ENCODE assay signal across 15 mouse cellular contexts in genomic region chr4:62823082-62823481, GRCm38 (mm10).
DNase-seq lines count a peak whose midpoint lies in the region; ATAC-seq lines count a peak whose summit lies in the region.
"Had no signal": no experiment of that assay in that cellular context is flagged by ENCODE, and none has a peak within 500 bp of the region (broad histone marks: within the 10 kb centered on the region; RNA-seq: fewer than 3 reads in every experiment).

No protein-coding gene starts in this region.

- peak overlapping the region; percentile 63 for H3K27ac ChIP-seq in embryonic facial prominence, embryonic 13.5 days
- no peak overlapping the region for H3K27ac ChIP-seq in embryonic facial prominence, embryonic 10.5 days (replicated peaks)
- H3K27ac ChIP-seq in hindbrain, embryonic 14.5 days: no peak overlapping the region
- no peak overlapping the region for H3K27ac ChIP-seq in hindbrain, embryonic 10.5 days
- H3K27ac ChIP-seq in neural tube, embryonic 14.5 days (ENCODE audit: low read depth, low read length): no peak overlapping the region
- H3K27ac ChIP-seq: kidney, embryonic 15.5 days; layer of hippocampus, adult 2 months; liver, embryonic 14.5 days; macrophage; midbrain, embryonic 13.5 days; stomach, embryonic 15.5 days had no signal

- peak; percentile 63 for ATAC-seq in embryonic facial prominence, embryonic 13.5 days (ENCODE audit: insufficient number of reproducible peaks, insufficient read depth, low FRiP score, low TSS enrichment, low read depth)
- ATAC-seq in hindbrain, embryonic 14.5 days (ENCODE audit: low FRiP score): 0 out of 2 replicates have a peak, but pooled peaks have one; percentile 13
- ATAC-seq in common myeloid progenitor, adult 5-6 weeks (replicated peaks; ENCODE audit: low read depth, poor library complexity, severe bottlenecking): 0 out of 2 replicates have a peak, but pooled peaks have one; percentile 5
- peak; percentile 62 for ATAC-seq in neural tube, embryonic 14.5 days (ENCODE audit: low read depth)
- ATAC-seq: activated CD4-positive, CD25-positive, alpha-beta regulatory T cell, adult 4 months; midbrain, embryonic 13.5 days had no signal

- 72% methylated on average over 7 of the region's 7 CpGs for WGBS in embryonic facial prominence, embryonic 13.5 days
- 77% methylated on average over 7 of the region's 7 CpGs for WGBS in embryonic facial prominence, embryonic 10.5 days
- WGBS in hindbrain, embryonic 14.5 days: 76% methylated on average over 7 of the region's 7 CpGs
- WGBS in hindbrain, embryonic 10.5 days: 86% methylated on average over 7 of the region's 7 CpGs
- 53% methylated on average over 7 of the region's 7 CpGs for WGBS in neural tube, embryonic 14.5 days

- no peak overlapping the region for H3K4me3 ChIP-seq in embryonic facial prominence, embryonic 13.5 days
- no peak overlapping the region for H3K4me3 ChIP-seq in embryonic facial prominence, embryonic 10.5 days
- no peak overlapping the region for H3K4me3 ChIP-seq in hindbrain, embryonic 14.5 days (replicated peaks; ENCODE audit: low read length)
- H3K4me3 ChIP-seq in hindbrain, embryonic 10.5 days: no peak overlapping the region
- no peak overlapping the region for H3K4me3 ChIP-seq in neural tube, embryonic 14.5 days (ENCODE audit: low read depth, low read length)
- H3K4me3 ChIP-seq: erythroblast, embryonic 14.5 days; kidney, embryonic 15.5 days; layer of hippocampus, adult 2 months; midbrain, embryonic 13.5 days; stomach, embryonic 15.5 days had no signal

- H3K9ac ChIP-seq in embryonic facial prominence, embryonic 13.5 days: no peak overlapping the region
- no peak overlapping the region for H3K9ac ChIP-seq in hindbrain, embryonic 14.5 days
- no peak overlapping the region for H3K9ac ChIP-seq in neural tube, embryonic 14.5 days (replicated peaks; ENCODE audit: low read depth, low read length)
- H3K9ac ChIP-seq: kidney, embryonic 15.5 days; liver, embryonic 14.5 days; midbrain, embryonic 13.5 days; stomach, embryonic 15.5 days had no signal

- no peak overlapping the region for H3K4me2 ChIP-seq in embryonic facial prominence, embryonic 13.5 days
- no peak overlapping the region for H3K4me2 ChIP-seq in hindbrain, embryonic 14.5 days (replicated peaks)
- no peak overlapping the region for H3K4me2 ChIP-seq in neural tube, embryonic 14.5 days (ENCODE audit: low read depth, low read length)
- H3K4me2 ChIP-seq: kidney, embryonic 15.5 days; midbrain, embryonic 13.5 days; stomach, embryonic 15.5 days had no signal

- DNase-seq in embryonic facial prominence, embryonic 10.5 days (ENCODE audit: low spot score): no peak
- DNase-seq in hindbrain, embryonic 14.5 days (ENCODE audit: low spot score): no peak
- no peak for DNase-seq in hindbrain, embryonic 10.5 days (ENCODE audit: low spot score)
- no peak for DNase-seq in embryo, embryonic 10 days (ENCODE audit: low spot score)

- no peaks in the 10 kb centered on the region for H3K36me3 ChIP-seq in embryonic facial prominence, embryonic 13.5 days
- no peaks in the 10 kb centered on the region for H3K36me3 ChIP-seq in embryonic facial prominence, embryonic 10.5 days (replicated peaks)
- no peaks in the 10 kb centered on the region for H3K36me3 ChIP-seq in hindbrain, embryonic 14.5 days (replicated peaks; ENCODE audit: control insufficient read depth, insufficient read depth)
- no peaks in the 10 kb centered on the region for H3K36me3 ChIP-seq in hindbrain, embryonic 10.5 days
- no peaks in the 10 kb centered on the region for H3K36me3 ChIP-seq in neural tube, embryonic 14.5 days (ENCODE audit: control insufficient read depth, insufficient read depth, low read length)
- H3K36me3 ChIP-seq: kidney, embryonic 15.5 days; midbrain, embryonic 13.5 days; stomach, embryonic 15.5 days had no signal

- H3K9me3 ChIP-seq in embryonic facial prominence, embryonic 13.5 days: no peaks in the 10 kb centered on the region
- H3K9me3 ChIP-seq in embryonic facial prominence, embryonic 10.5 days: no peaks in the 10 kb centered on the region
- H3K9me3 ChIP-seq in hindbrain, embryonic 14.5 days (ENCODE audit: control insufficient read depth, low read length): no peaks in the 10 kb centered on the region
- no peaks in the 10 kb centered on the region for H3K9me3 ChIP-seq in hindbrain, embryonic 10.5 days
- H3K9me3 ChIP-seq in neural tube, embryonic 14.5 days (ENCODE audit: control insufficient read depth, low read length): no peaks in the 10 kb centered on the region
- H3K9me3 ChIP-seq: kidney, embryonic 15.5 days; midbrain, embryonic 13.5 days; stomach, embryonic 15.5 days had no signal

- peaks cover 10% of the 10 kb centered on the region for H3K27me3 ChIP-seq in embryonic facial prominence, embryonic 13.5 days
- no peaks in the 10 kb centered on the region for H3K27me3 ChIP-seq in embryonic facial prominence, embryonic 10.5 days (replicated peaks; ENCODE audit: low read depth, poor library complexity, severe bottlenecking)
- no peaks in the 10 kb centered on the region for H3K27me3 ChIP-seq in hindbrain, embryonic 14.5 days (ENCODE audit: control insufficient read depth, insufficient read depth, low read length)
- no peaks in the 10 kb centered on the region for H3K27me3 ChIP-seq in hindbrain, embryonic 10.5 days (ENCODE audit: insufficient read depth, poor library complexity, severe bottlenecking)
- no peaks in the 10 kb centered on the region for H3K27me3 ChIP-seq in neural tube, embryonic 14.5 days (ENCODE audit: control insufficient read depth, insufficient read depth, low read length)
- H3K27me3 ChIP-seq: kidney, embryonic 15.5 days; midbrain, embryonic 13.5 days; stomach, embryonic 15.5 days had no signal

- peaks cover 27% of the 10 kb centered on the region for H3K4me1 ChIP-seq in embryonic facial prominence, embryonic 13.5 days
- no peaks in the 10 kb centered on the region for H3K4me1 ChIP-seq in embryonic facial prominence, embryonic 10.5 days
- no peaks in the 10 kb centered on the region for H3K4me1 ChIP-seq in hindbrain, embryonic 14.5 days (replicated peaks; ENCODE audit: control insufficient read depth, insufficient read depth, low read length)
- 0 out of 2 replicates have a peak, but pooled peaks cover 2% of the 10 kb centered on the region for H3K4me1 ChIP-seq in hindbrain, embryonic 10.5 days (replicated peaks)
- peaks cover 13% of the 10 kb centered on the region; the same call in 1 of the 2 replicates for H3K4me1 ChIP-seq in neural tube, embryonic 14.5 days (ENCODE audit: control insufficient read depth, insufficient read depth, low read length)
- H3K4me1 ChIP-seq: kidney, embryonic 15.5 days; stomach, embryonic 15.5 days had no signal

Comparison
In these comparisons a context has a peak if more than half of its experiments do, and no peak if none do; other contexts are left out.
1. ATAC-seq: peak in every context shown above with its lines; median percentile 63 in embryonic facial prominence, embryonic 13.5 days; 62 in neural tube, embryonic 14.5 days; 13 in hindbrain, embryonic 14.5 days; 5 in common myeloid progenitor, adult 5-6 weeks.